Mouse (Mus musculus): ENCODE measurements at regions not wholly inside any gene's neighbourhood (a gene's known extent, or its start where the extent isn't known, plus 50 kb on each side); places are given as distances from the start of the nearest gene placed in this dataset.

GRCm38 (mm10) chr5:85467151-85467550, 598.2 kb downstream of the Cenpc1 start:
- DNase-seq (ENCODE audit: low read depth) = no peak

All from c-Kit-positive CD71-positive TER-119-negative erythroid progenitor cells, embryonic 14.5 days (primary cell).